Mouse (Mus musculus): ENCODE data around the gene Pam.

Gene Pam

DNA sequence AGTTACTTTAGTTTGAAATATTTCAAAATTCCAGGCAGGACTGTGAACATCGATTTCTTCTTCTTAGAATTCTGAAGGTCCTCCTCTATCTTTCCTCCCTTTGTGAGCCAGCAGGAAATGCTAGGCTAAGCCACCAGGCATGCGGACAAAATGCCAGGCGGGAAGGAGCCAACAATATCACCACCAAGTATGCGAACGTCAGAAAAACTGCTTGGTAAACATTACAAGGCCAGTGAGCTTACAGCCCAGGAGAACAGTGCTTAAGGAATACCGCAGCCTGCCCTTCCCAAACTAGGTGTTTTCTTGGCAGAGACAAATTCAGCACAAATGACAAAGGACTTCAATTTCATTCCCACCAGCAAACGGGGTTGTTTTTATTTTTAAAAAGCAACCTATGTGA, 15.8 kb downstream of the Pam start:
- peak; percentile 14 for DNase-seq

DNA sequence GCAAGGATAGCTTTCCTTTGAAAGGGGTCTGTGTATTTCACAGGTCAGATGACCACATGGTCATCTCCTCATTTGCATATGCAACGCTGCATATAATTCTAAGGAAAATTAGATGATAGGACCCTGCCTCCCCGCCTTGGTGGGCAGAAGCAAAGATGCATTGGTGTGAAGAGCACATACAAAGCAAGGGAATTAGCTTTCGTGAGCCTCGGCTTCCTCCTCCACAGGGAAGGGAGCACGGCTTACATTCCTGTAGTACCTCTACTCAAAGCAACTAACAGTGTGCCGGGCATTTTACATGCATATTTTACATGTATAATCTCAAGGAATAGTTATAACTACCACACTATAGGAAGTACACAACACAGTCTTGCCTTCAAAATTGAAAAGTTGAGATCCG, 16.7 kb downstream of the Pam start:
- DNase-seq: no peak

DNA sequence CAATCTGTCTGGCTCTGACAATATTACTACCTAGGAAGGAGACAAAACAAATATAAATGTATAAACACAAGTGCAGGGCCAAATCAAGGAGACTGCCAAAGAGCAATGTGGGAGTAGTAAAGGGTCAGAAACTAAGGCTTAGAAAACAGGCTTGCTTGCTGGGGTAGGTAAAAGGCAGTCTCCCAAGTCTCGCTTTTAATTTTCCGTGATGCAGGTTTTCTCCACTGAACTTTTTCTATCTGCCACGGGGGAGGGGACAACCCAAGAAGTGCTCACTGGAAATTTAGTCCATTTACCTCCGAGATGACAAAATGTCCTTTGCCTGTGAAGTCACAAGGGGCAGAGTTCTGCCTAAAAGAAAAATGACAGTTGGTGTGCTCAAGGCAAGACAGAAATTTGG, 21.6 kb downstream of the Pam start:
- DNase-seq: no peak

- no peak for DNase-seq
Measured at GRCm38 (mm10) chr1:98073127-98073526, 22.3 kb downstream of the Pam start.

- DNase-seq: peak; percentile 19
Measured at GRCm38 (mm10) chr1:98072045-98072444, 23.4 kb downstream of the Pam start.

- DNase-seq: no peak
Measured at GRCm38 (mm10) chr1:98071436-98071835, 24.0 kb downstream of the Pam start.

- DNase-seq: no peak
Measured at GRCm38 (mm10) chr1:98070743-98071325, 24.6 kb downstream of the Pam start.

- no peak for DNase-seq
Measured at GRCm38 (mm10) chr1:98068177-98068576, 27.3 kb downstream of the Pam start.

DNA sequence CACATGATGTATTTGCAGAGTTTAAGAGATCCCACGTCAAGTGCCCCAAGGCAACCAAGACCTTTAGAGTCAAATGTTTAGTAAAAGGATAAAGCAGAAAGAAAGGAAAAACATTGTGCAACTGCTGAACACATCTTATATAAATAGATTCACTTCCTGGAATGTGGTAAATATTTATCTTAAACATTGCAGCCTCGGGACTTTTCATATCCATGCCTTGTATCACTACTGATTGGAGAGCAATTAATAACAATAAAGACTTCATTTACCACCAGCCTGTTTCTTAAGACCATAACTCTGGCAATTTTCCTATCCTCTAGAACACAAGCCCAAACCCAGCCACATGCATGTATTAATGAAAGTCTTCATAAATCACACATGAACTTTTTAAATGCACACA, 33.4 kb downstream of the Pam start:
- no peak for DNase-seq

DNA sequence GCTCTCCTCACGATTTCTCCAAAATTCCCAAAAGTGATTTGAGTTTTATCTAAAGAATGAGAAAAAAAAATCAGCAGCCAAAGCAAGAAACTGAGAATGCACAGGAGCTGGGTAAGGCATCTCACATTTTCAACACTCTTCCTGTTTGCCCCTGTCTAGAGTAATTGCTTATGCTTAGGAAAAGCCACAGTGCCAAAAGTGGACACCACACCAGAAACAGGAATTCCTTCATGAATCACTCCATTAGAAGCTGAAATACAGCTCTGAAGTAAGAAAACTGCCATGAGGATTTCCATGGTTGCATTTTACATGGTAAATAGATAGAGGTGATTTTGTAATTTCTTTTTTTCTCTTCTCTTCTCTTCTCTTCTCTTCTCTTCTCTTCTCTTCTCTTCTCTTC, 36.0 kb downstream of the Pam start:
- no peak for DNase-seq

DNA sequence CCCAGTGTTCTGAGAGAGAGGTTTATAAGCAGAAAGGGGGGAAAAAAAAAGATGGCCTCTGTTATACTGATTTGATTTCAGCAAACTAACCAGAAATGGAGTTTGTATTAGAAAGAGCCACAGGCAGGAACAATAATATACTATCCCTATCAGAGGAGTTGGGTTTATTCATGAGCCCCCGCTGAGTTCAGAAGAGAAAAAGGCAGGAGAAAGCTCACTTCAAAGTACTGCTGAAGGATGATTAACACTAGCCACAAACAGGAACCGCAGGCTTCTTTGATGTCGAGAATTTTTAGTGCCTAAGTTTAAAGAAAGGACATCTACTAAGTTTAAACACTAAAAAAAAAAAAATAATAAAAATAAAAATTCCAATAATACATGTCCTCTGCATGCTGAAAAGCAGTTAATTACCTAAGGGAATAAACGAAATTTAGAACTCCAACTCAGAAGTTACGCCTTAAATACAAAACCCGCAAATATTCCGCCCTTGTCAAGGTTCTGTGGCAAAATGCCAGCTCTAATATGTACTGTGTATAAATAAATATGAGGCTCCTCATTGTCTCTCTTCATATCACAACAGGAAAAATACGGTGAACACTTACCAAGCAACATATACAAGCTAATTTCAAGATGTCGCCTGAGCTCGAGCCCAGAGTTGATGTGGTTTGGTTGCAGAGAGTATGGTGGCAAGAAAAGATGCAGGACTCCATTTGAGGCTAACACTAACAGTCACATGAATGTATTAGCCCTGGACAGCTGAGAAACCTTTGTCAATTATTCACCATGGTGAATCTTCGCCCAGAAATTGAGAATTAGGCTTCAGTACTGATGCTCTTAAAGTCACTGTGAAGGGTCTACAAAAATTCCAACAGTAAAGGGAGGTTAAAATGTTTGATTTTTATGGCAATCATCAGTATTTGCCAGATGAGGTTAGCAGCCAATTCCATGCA, 38.2 kb downstream of the Pam start:
- peak; percentile 36 for DNase-seq

DNA sequence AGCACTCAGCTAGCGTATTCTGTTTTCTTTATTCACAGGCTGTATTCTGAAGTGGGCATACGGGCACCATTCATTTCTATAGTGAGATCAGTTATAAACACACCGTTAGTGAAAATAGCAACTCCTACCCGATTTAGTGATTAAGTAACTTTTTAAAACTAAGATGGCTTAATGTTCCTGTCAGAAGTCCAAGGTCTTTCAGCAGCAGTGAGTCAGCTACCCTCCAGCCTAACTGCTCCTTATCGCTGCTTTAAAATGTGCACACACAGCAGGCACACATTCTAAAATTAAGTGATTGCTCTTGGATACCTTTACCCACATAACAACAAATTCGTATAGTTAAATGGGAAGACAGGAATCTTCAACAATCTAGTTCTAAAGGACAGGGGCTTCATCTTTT, 39.2 kb downstream of the Pam start:
- peak; percentile 17 for DNase-seq

- DNase-seq: no peak
Measured at GRCm38 (mm10) chr1:98055591-98055990, 39.9 kb downstream of the Pam start.

DNA sequence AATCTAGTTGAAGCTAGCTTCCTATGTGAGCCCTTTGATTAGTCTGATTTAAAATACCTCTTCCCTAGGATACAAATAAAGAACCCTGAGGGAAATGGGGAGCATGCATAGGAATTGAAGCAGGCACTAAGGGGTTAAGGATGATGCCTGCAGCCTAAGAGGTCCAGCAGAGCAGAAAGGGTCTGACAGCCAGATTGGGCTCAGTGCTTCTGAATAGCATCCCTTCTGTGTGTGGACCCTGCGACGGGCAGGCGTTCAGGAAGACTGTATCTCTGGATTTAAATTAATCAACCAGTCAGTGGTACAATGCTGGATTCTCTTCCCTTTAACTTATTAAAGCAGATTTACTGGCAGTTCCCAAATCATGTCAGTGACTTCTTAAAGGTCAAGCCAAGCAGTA, 41.5 kb downstream of the Pam start:
- DNase-seq: no peak

DNA sequence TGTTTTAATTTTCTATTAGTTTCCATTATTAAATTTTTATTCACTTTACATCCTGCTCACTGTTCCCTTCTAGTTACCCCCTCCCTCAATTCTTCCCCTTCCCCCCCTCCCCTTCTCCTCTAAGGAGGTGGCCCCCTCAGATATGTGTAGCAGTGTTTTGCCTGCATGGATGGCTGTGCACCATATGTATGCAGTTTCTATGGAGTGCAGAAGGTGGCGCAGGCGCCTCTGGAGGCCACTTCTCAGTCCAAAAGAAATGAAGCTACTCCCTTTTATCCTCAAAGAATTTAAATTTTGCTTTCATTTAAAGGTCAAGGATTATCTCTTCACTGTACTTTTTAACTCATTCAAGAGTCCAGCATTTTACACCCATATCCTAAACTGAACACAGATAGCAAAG, 42.0 kb downstream of the Pam start:
- DNase-seq: no peak

DNA sequence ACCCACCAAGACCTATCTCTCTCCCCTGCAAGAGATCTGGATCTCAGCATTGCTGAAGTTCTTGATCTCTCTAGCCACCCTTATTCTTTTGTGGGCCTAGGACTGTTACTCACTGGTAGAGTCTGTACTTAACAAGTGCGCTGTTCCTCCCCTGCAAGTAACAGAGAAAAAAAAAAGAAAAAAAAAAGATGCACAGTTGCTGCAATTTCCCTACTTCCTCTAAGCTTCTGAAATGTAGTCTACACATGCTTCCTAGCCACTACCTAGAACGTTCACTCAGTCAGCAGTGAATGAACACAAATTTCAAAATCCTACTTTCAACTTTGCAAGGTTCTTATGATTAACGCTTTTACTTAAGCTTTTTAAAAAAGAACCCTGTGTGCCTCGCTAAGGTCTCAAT, 42.7 kb downstream of the Pam start:
- DNase-seq: no peak

- no peak for DNase-seq
Measured at GRCm38 (mm10) chr1:98051039-98051438, 44.4 kb downstream of the Pam start.

DNA sequence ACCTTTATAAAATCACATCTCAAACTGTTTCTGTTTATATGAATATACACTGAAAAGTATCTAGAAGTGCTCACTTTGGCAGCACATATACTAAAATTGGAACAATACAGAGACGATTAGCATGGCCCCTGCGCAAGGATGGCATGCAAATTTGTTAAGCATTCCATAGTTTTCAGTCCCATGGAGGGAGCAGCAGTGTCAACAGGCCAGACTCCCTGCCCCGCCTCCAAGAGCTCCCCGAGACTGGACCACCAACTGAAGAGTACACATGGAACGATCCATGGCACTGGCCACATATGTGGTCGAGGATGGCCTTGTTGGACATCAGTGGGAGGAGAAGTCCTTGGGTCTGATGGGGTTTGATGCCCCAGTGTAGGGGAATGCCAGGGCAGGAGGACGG, 45.7 kb downstream of the Pam start:
- DNase-seq: no peak

- no peak for DNase-seq
Measured at GRCm38 (mm10) chr1:98048218-98048801, 47.1 kb downstream of the Pam start.

DNA sequence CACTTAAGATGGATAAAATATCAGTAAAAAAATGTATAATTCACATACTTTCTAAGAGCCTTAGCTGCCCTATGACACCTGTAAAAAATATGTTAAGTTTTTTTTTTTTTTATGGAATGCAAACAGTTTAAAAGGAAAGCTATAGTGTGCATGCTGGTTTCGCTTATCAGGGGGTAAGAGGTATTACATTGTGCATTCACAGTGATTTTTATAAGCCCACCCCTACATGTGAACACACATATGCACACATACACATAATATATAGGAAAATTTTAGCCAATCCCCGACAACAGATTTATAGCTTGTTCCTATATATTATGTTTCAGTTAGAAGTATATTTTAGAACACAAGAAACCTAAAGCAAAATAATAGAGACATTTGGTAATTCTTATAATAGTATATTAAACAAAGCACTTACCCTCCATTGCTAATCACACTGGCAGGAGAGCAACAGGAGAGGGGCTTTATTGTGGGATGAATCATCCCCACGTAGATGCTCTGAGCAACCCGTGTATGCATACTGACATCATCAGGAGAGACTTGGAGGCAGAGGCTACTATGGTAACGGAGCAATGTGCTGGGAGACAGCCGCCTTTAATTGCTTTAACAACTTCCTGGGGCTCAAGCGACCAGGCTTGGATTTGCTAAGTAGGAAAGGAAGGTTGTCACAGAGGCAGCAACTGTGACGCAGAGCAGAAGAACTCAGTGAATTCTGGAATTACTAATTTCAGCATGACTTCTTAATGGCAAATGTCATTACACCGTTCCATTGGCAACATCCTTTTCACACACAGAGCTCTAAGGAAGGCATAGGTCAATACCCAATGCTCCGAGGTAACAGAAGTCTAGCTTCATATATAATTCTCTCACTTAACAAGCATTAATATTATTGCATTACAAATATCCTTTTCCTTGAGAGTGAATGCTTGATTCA, 47.9 kb downstream of the Pam start:
- DNase-seq: no peak

DNA sequence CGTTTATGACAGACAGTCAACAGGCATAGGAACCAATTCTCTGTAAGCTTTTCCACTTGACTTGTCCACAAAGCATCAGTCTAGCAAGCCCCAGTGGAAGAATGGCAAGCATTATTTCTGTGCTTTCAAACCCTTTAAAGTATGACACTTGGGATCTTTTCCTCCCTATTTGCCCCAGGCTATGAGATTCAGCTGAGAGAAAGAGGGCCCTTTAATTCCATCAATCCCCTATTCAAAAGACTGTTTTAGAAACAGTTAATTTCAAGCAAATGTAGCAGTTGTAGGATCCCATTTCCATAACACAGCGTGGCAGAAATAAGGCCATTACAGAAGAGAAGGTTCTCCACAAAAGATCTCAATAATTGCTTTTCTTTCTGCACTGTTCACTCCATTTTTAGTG, 53.0 kb downstream of the Pam start:
- DNase-seq: no peak

DNA sequence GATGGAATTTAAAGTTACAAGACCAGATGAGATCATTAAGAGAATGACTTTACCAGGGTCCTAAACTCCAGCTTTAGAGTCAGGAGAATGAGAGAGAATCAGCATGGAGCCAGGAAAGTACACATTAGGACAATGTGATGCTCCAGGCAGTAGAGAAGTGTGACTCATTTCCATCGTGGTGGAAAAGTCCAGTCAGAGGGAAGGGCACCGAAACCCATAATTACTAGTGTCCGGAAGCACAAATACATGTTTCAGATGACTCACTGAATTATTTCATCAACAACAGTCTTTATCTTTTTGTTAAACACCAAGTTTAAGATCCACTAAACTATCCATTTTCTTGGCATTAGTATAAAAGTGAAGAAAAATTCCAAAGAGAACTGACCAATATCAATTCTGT, 57.2 kb downstream of the Pam start:
- no peak for DNase-seq

DNA sequence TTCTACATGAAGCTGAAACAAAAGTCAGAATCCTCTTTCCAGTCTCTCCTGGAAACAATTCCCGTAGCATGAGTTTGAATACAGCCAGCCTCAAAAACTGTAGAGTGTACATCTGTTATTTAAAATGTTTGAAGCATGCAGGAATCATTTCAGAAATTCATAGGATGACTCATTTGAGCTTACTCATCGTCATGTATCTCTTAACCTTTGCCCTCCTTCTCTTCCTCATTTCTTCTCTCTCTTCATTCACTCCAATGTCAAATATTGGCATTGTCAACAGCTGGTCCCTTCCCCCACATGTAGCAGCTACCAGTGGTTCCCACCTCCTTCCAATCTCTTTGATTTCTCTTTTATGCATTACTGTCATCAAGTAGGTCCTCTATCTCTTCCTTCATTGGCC, 59.7 kb downstream of the Pam start:
- no peak for DNase-seq

Data from kidney, adult 11 months (tissue).